Mouse (Mus musculus) bone marrow, adult 2 months (tissue): ENCODE data around the gene Tsen34.

ENCODE experiments used
- CTCF ChIP-seq: fragments of 200-500 bp; IDR thresholded peaks from 2 replicates; pipeline ENCODE4 v1.5.1; 2011; ENCODE audit warnings: low read length, control low read depth; ENCODE audit not compliant: control insufficient read depth, insufficient read depth
- POLR2A ChIP-seq: fragments of 200-500 bp; IDR thresholded peaks from 2 replicates; pipeline ENCODE4 v1.6.1; 2011; ENCODE audit warnings: low read depth, mild to moderate bottlenecking, control low read depth, low read length, borderline replicate concordance; ENCODE audit not compliant: control insufficient read depth

GRCm38 (mm10) chr7:3692382-3692986 lies at the start of gene Tsen34:
- TF ChIP-seq POLR2A: peak; percentile 52; the same call in 1 of the 2 replicates
- TF ChIP-seq CTCF: 0 out of 2 replicates have a peak, but pooled peaks have one; percentile 23
